36 mouse cellular contexts compared by ENCODE assay signal in the genomic region with DNA sequence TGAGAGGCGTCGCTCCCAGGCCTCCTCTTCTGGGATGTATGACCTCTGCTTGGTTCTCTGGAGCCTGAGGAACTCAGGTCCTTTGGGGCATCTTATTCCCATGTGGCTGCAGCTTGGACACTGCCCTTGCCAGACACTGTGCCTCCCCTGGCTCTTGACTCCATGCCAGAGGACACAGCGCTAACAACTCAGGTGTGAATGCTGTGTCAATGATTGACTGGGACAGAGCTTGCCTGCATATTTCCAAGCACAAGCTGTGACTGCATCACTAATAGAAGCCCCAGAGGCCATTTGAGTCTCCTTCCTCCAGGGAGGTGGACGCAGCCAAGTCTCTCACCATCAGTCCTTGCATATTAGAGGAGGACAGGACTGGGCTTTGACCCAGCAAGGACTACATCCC. TPM values are rescaled to one million over a fixed set of nuclear protein-coding genes. Genes with fewer than 3 reads are reported as not detected.
DNase-seq lines count a peak whose midpoint lies in the region; ATAC-seq and TF ChIP-seq lines count a peak whose summit lies in the region.
"Had no signal": no experiment of that assay in that cellular context is flagged by ENCODE, and none has a peak within 500 bp of the region (broad histone marks: within the 10 kb centered on the region; RNA-seq: fewer than 3 reads in every experiment).

No protein-coding gene starts in this region.

- no peak for ATAC-seq in liver, embryonic 12.5 days
- peak; percentile 91 for ATAC-seq in kidney, embryonic 15.5 days (replicated peaks; ENCODE audit: low FRiP score)
- ATAC-seq: intestine, postnatal 0 days; lung, postnatal 0 days had no signal

- peaks cover 5% of the 10 kb centered on the region; the same call in 1 of the 2 replicates for H3K4me1 ChIP-seq in liver, adult 2 months (ENCODE audit: control insufficient read depth, insufficient read depth, low read length)
- H3K4me1 ChIP-seq in liver, embryonic 12.5 days, result no peaks in the 10 kb centered on the region
- H3K4me1 ChIP-seq in kidney, embryonic 15.5 days, result no peaks in the 10 kb centered on the region
- H3K4me1 ChIP-seq: forebrain, embryonic 12.5 days; heart, embryonic 12.5 days; limb, embryonic 13.5 days; liver, embryonic 13.5 days; megakaryocyte, embryonic 14.5 days; midbrain, embryonic 12.5 days; neural tube, embryonic 12.5 days had no signal

- no peak overlapping the region for H3K9ac ChIP-seq in liver, adult 2 months (ENCODE audit: low read depth, low read length)
- no peak overlapping the region for H3K9ac ChIP-seq in liver, embryonic 12.5 days
- no peak overlapping the region for H3K9ac ChIP-seq in kidney, embryonic 15.5 days
- H3K9ac ChIP-seq: forebrain, embryonic 12.5 days; heart, embryonic 12.5 days; hindbrain, embryonic 14.5 days; limb, embryonic 13.5 days; liver, embryonic 13.5 days; midbrain, embryonic 12.5 days; neural tube, embryonic 12.5 days had no signal

- H3K27ac ChIP-seq in liver, adult 2 months (replicated peaks; ENCODE audit: insufficient read depth, low read depth, low read length), result no peak overlapping the region
- H3K27ac ChIP-seq in liver, embryonic 12.5 days, result no peak overlapping the region
- 0 out of 2 replicates have a peak overlapping the region, but pooled peaks have one; percentile 56 for H3K27ac ChIP-seq in kidney, embryonic 15.5 days
- no peak overlapping the region for H3K27ac ChIP-seq in gastrocnemius, adult 2 months
- no peak overlapping the region for H3K27ac ChIP-seq in layer of hippocampus, adult 2 months
- H3K27ac ChIP-seq: forebrain, embryonic 12.5 days; heart, adult 2 months; hindbrain, embryonic 14.5 days; limb, embryonic 13.5 days; liver, embryonic 13.5 days; midbrain, embryonic 12.5 days; neural tube, embryonic 12.5 days had no signal

- DNase-seq in liver, adult 2 months (ENCODE audit: extremely low read depth, low read depth, low spot score), result peak; percentile 21
- DNase-seq in kidney, postnatal 25 days, result peak; percentile 92 to 97
- no peak for DNase-seq in gastrocnemius, adult 2 months
- no peak for DNase-seq in left cerebral cortex, adult 18-20 months (ENCODE audit: low spot score in 2 of 2)
- DNase-seq in layer of hippocampus, adult 2 months (ENCODE audit: low spot score in 2 of 2), result no peak
- DNase-seq: adrenal gland, postnatal 25 days; cerebellum, adult 2 months; cerebellum, postnatal 14 days; gastrocnemius, postnatal 25 days; heart, adult 2 months; heart, postnatal 4 days; layer of hippocampus, postnatal 36 days; liver, embryonic 13.5 days; lung, adult 18-20 months; lung, postnatal 4 days; right cerebral cortex, postnatal 4 days; thymus, adult 2 months; thymus, postnatal 36 days had no signal

- H3K4me2 ChIP-seq in liver, embryonic 12.5 days, result no peak overlapping the region
- no peak overlapping the region for H3K4me2 ChIP-seq in kidney, embryonic 15.5 days
- H3K4me2 ChIP-seq: forebrain, embryonic 12.5 days; heart, embryonic 12.5 days; hindbrain, embryonic 14.5 days; limb, embryonic 13.5 days; liver, embryonic 13.5 days; midbrain, embryonic 12.5 days; neural tube, embryonic 12.5 days had no signal

- no peaks in the 10 kb centered on the region for H3K9me3 ChIP-seq in liver, embryonic 12.5 days (replicated peaks)
- no peaks in the 10 kb centered on the region for H3K9me3 ChIP-seq in kidney, embryonic 15.5 days (replicated peaks)
- H3K9me3 ChIP-seq: forebrain, embryonic 12.5 days; heart, embryonic 12.5 days; limb, embryonic 13.5 days; liver, embryonic 13.5 days; megakaryocyte, embryonic 14.5 days; midbrain, embryonic 12.5 days; neural tube, embryonic 12.5 days had no signal

- 74% methylated on average over 4 of the region's 4 CpGs for WGBS in liver, adult 2 months
- 77% methylated on average over 4 of the region's 4 CpGs for WGBS in liver, embryonic 12.5 days (ENCODE audit: insufficient replicate concordance)
- WGBS in kidney, embryonic 15.5 days, result 78% methylated on average over 4 of the region's 4 CpGs

- no peak overlapping the region for H3K4me3 ChIP-seq in liver, adult 2 months (ENCODE audit: insufficient read depth, low read depth, low read length)
- H3K4me3 ChIP-seq in liver, embryonic 12.5 days, result no peak overlapping the region
- H3K4me3 ChIP-seq in kidney, embryonic 15.5 days (replicated peaks), result no peak overlapping the region
- H3K4me3 ChIP-seq in gastrocnemius, adult 2 months, result no peak overlapping the region
- no peak overlapping the region for H3K4me3 ChIP-seq in layer of hippocampus, adult 2 months
- H3K4me3 ChIP-seq: forebrain, embryonic 12.5 days; heart, adult 2 months; heart, embryonic 12.5 days; limb, embryonic 13.5 days; liver, embryonic 13.5 days; megakaryocyte, embryonic 14.5 days; midbrain, embryonic 12.5 days; myocyte; neural tube, embryonic 12.5 days had no signal

- intact Hi-C loops in gastrocnemius, adult 2 months (cut with DNase I), result loop anchor here (10.0 kb wide), 2 partner anchors 496 to 746 kb away; no protein-coding TSS in a partner anchor

- TF ChIP-seq POLR2A in liver, adult 2 months (IDR thresholded peaks at IDR 0.05; ENCODE audit: extremely low read depth, insufficient read depth, low read length), result no peak

- no peaks in the 10 kb centered on the region for H3K27me3 ChIP-seq in liver, adult 2 months (ENCODE audit: control insufficient read depth, insufficient read depth, low read length)
- H3K27me3 ChIP-seq in liver, embryonic 12.5 days (replicated peaks), result no peaks in the 10 kb centered on the region
- H3K27me3 ChIP-seq in kidney, embryonic 15.5 days, result peaks cover 3% of the 10 kb centered on the region; the same call in 1 of the 2 replicates
- H3K27me3 ChIP-seq: forebrain, embryonic 12.5 days; limb, embryonic 13.5 days; liver, embryonic 13.5 days; megakaryocyte, embryonic 14.5 days; midbrain, embryonic 12.5 days; neural tube, embryonic 12.5 days had no signal

- TF ChIP-seq CTCF in liver, adult 2 months (IDR thresholded peaks at IDR 0.05; ENCODE audit: low read depth, low read length), result no peak
- TF ChIP-seq CTCF in gastrocnemius, adult 2 months (IDR thresholded peaks at IDR 0.05), result no peak
- TF ChIP-seq CTCF in layer of hippocampus, adult 2 months (conservative IDR thresholded peaks at IDR 0.05), result no peak

- no peaks in the 10 kb centered on the region for H3K79me2 ChIP-seq in liver, adult 2 months (ENCODE audit: control insufficient read depth, insufficient read depth, low read length)

- peaks cover 11% of the 10 kb centered on the region for H3K36me3 ChIP-seq in liver, adult 2 months (ENCODE audit: control insufficient read depth, insufficient read depth, low read length)
- no peaks in the 10 kb centered on the region for H3K36me3 ChIP-seq in liver, embryonic 12.5 days
- H3K36me3 ChIP-seq in kidney, embryonic 15.5 days, result no peaks in the 10 kb centered on the region
- H3K36me3 ChIP-seq: forebrain, embryonic 12.5 days; heart, embryonic 12.5 days; limb, embryonic 13.5 days; liver, embryonic 13.5 days; midbrain, embryonic 12.5 days; neural tube, embryonic 12.5 days had no signal

RNA-seq across cellular contexts. Expression of a gene that starts 8.1 kb away (rescaled TPM):
- 104 and 109 TPM in 2 replicates for total RNA-seq in liver, adult 2 months (2014; rRNA removed)
- polyA plus RNA-seq in liver, adult 2 months (2012; rRNA removed), result 86.9 and 127 TPM in 2 replicates
- polyA plus RNA-seq in liver, embryonic 12.5 days (2016; fragmentation: Nextera tagmentation; extraction: Ambion mirVana), result not detected in 2 replicates
- polyA plus RNA-seq in kidney, embryonic 15.5 days (2015; fragmentation: Nextera tagmentation; extraction: Ambion mirVana), result 0.64 and 1.0 TPM in 2 replicates
- total RNA-seq in gastrocnemius, adult 2 months (2021), result under 1 TPM in 1 of 2 experiments, not detected in 1; 0.84 TPM
- 1 to 10 TPM in 1 of 2 experiments, under 1 TPM in 1; 0.73 to 1.5 TPM for total RNA-seq in left cerebral cortex, adult 18-20 months (2021)
- under 1 TPM; 0.41 to 0.56 TPM for total RNA-seq in layer of hippocampus, adult 2 months (2021)
- total RNA-seq: heart, postnatal 4 days; MEL had no signal
- polyA plus RNA-seq: forebrain, embryonic 12.5 days; heart, embryonic 12.5 days; heart, postnatal 0 days; hindbrain, embryonic 14.5 days; intestine, postnatal 0 days; limb, embryonic 13.5 days; liver, embryonic 13.5 days; midbrain, embryonic 12.5 days; myocyte; neural tube, embryonic 12.5 days had no signal

RNA-seq across cellular contexts. Expression of a gene that starts 12.1 kb away (rescaled TPM):
- total RNA-seq in liver, adult 2 months (2014; rRNA removed), result 5.7 and 11.6 TPM in 2 replicates
- polyA plus RNA-seq in liver, adult 2 months (2012; rRNA removed), result 1.3 and 2.0 TPM in 2 replicates
- not detected in 2 replicates for polyA plus RNA-seq in liver, embryonic 12.5 days (2016; fragmentation: Nextera tagmentation; extraction: Ambion mirVana)
- 0.06 and 0.10 TPM in 2 replicates for polyA plus RNA-seq in kidney, embryonic 15.5 days (2015; fragmentation: Nextera tagmentation; extraction: Ambion mirVana)
- total RNA-seq in gastrocnemius, adult 2 months (2021), result not detected
- total RNA-seq in left cerebral cortex, adult 18-20 months (2021), result not detected
- total RNA-seq in layer of hippocampus, adult 2 months (2021), result not detected
- total RNA-seq: adrenal gland, postnatal 25 days; gastrocnemius, postnatal 25 days; heart, adult 2 months; heart, postnatal 4 days; layer of hippocampus, postnatal 36 days; left cerebral cortex, postnatal 36 days; midbrain, postnatal 0 days had no signal
- polyA plus RNA-seq: cerebellum, adult 2 months; cortical plate, adult 2 months; embryonic facial prominence, embryonic 14.5 days; forebrain, embryonic 12.5 days; heart, embryonic 12.5 days; heart, postnatal 0 days; intestine, postnatal 0 days; limb, embryonic 13.5 days; liver, embryonic 13.5 days; lung, postnatal 0 days; midbrain, embryonic 12.5 days; myocyte; thymus, adult 2 months had no signal

RNA-seq across cellular contexts. Expression of a gene that starts 32.1 kb away (rescaled TPM):
- total RNA-seq in liver, adult 2 months (2014; rRNA removed), result under 0.01 and 0.27 TPM in 2 replicates
- polyA plus RNA-seq in liver, adult 2 months (2012; rRNA removed), result 0.11 and 0.17 TPM in 2 replicates
- polyA plus RNA-seq in liver, embryonic 12.5 days (2016; fragmentation: Nextera tagmentation; extraction: Ambion mirVana), result not detected in 2 replicates
- 3.5 and 4.6 TPM in 2 replicates for polyA plus RNA-seq in kidney, embryonic 15.5 days (2015; fragmentation: Nextera tagmentation; extraction: Ambion mirVana)
- not detected for total RNA-seq in gastrocnemius, adult 2 months (2021)
- not detected for total RNA-seq in left cerebral cortex, adult 18-20 months (2021)
- not detected for total RNA-seq in layer of hippocampus, adult 2 months (2021)
- total RNA-seq: adrenal gland, postnatal 25 days; gastrocnemius, postnatal 25 days; heart, adult 2 months; heart, postnatal 4 days; layer of hippocampus, postnatal 36 days; left cerebral cortex, postnatal 36 days; MEL; midbrain, postnatal 0 days had no signal
- polyA plus RNA-seq: cerebellum, adult 2 months; cortical plate, adult 2 months; forebrain, embryonic 12.5 days; heart, embryonic 12.5 days; heart, postnatal 0 days; hindbrain, embryonic 14.5 days; intestine, postnatal 0 days; limb, embryonic 13.5 days; liver, embryonic 13.5 days; lung, postnatal 0 days; midbrain, embryonic 12.5 days; midbrain, postnatal 0 days; myocyte; neural tube, embryonic 12.5 days had no signal

RNA-seq across cellular contexts. Expression of a gene that starts 43.0 kb away (rescaled TPM):
- total RNA-seq in liver, adult 2 months (2014; rRNA removed), result 2.3 and 8.3 TPM in 2 replicates
- 1.2 TPM in 2 replicates for polyA plus RNA-seq in liver, adult 2 months (2012; rRNA removed)
- not detected in 2 replicates for polyA plus RNA-seq in liver, embryonic 12.5 days (2016; fragmentation: Nextera tagmentation; extraction: Ambion mirVana)
- 26.0 and 29.4 TPM in 2 replicates for polyA plus RNA-seq in kidney, embryonic 15.5 days (2015; fragmentation: Nextera tagmentation; extraction: Ambion mirVana)
- not detected for total RNA-seq in gastrocnemius, adult 2 months (2021)
- not detected for total RNA-seq in left cerebral cortex, adult 18-20 months (2021)
- total RNA-seq in layer of hippocampus, adult 2 months (2021), result not detected
- total RNA-seq: adrenal gland, postnatal 25 days; gastrocnemius, postnatal 25 days; heart, adult 2 months; heart, postnatal 4 days; layer of hippocampus, postnatal 36 days; left cerebral cortex, postnatal 36 days; MEL; midbrain, postnatal 0 days had no signal
- polyA plus RNA-seq: cerebellum, adult 2 months; cortical plate, adult 2 months; embryonic facial prominence, embryonic 14.5 days; forebrain, embryonic 12.5 days; heart, adult 2 months; heart, embryonic 12.5 days; heart, postnatal 0 days; hindbrain, embryonic 14.5 days; intestine, postnatal 0 days; limb, embryonic 13.5 days; liver, embryonic 13.5 days; lung, postnatal 0 days; midbrain, embryonic 12.5 days; midbrain, postnatal 0 days; myocyte; neural tube, embryonic 12.5 days had no signal

RNA-seq across cellular contexts. Expression of a gene that starts 52.1 kb away (rescaled TPM):
- 1.4 and 7.9 TPM in 2 replicates for total RNA-seq in liver, adult 2 months (2014; rRNA removed)
- not detected in 2 replicates for polyA plus RNA-seq in liver, adult 2 months (2012; rRNA removed)
- polyA plus RNA-seq in liver, embryonic 12.5 days (2016; fragmentation: Nextera tagmentation; extraction: Ambion mirVana), result not detected in 2 replicates
- polyA plus RNA-seq in kidney, embryonic 15.5 days (2015; fragmentation: Nextera tagmentation; extraction: Ambion mirVana), result 0.14 TPM in 1 of 2 replicates, not detected in the other
- total RNA-seq in gastrocnemius, adult 2 months (2021), result not detected
- total RNA-seq in left cerebral cortex, adult 18-20 months (2021), result not detected
- not detected for total RNA-seq in layer of hippocampus, adult 2 months (2021)
- total RNA-seq: adrenal gland, postnatal 25 days; gastrocnemius, postnatal 25 days; heart, adult 2 months; heart, postnatal 4 days; layer of hippocampus, postnatal 36 days; left cerebral cortex, postnatal 36 days; MEL; midbrain, postnatal 0 days had no signal
- polyA plus RNA-seq: cerebellum, adult 2 months; cortical plate, adult 2 months; embryonic facial prominence, embryonic 14.5 days; forebrain, embryonic 12.5 days; heart, embryonic 12.5 days; heart, postnatal 0 days; hindbrain, embryonic 14.5 days; limb, embryonic 13.5 days; liver, embryonic 13.5 days; midbrain, embryonic 12.5 days; midbrain, postnatal 0 days; myocyte; neural tube, embryonic 12.5 days had no signal

Comparison
In these comparisons a context has a peak if more than half of its experiments do, and no peak if none do; other contexts are left out.
1. DNase-seq: peak in liver, adult 2 months (single experiment) and kidney, postnatal 25 days (2 of 2); none in gastrocnemius, adult 2 months (single experiment), left cerebral cortex, adult 18-20 months (0 of 2) and layer of hippocampus, adult 2 months (0 of 2).
2. RNA of a gene that starts 8.1 kb away (total RNA-seq): 104 to 109 TPM in liver, adult 2 months; 0.73 to 1.5 TPM in left cerebral cortex, adult 18-20 months, 0.84 TPM in gastrocnemius, adult 2 months and 0.41 to 0.56 TPM in layer of hippocampus, adult 2 months; every median in the first group is over 10 times any median in the second.